Mouse (Mus musculus) hindbrain, embryonic 15.5 days (tissue): ENCODE data around the gene Tmem200a. TPM values are rescaled to one million over a fixed set of nuclear protein-coding genes. Genes with fewer than 3 reads are reported as not detected.

Experiments
- ATAC-seq: fragments of 200-750 bp; cut with Nextera tagmentation; 2 replicates; pipeline ENCODE4 v1.8.0; 2017; ENCODE audit warnings: low read depth, moderate number of reproducible peaks, moderate TSS enrichment; ENCODE audit not compliant: low FRiP score
- H3K27ac ChIP-seq: fragments of 300-500 bp; sonication (generic); replicated peaks from 2 replicates; pipeline ENCODE4 v1.5.1; 2015; ENCODE audit warnings: mild to moderate bottlenecking, inconsistent platforms
- H3K27me3 ChIP-seq: fragments of 300-500 bp; sonication (generic); 2 replicates; pipeline ENCODE4 v1.6.1; 2015; ENCODE audit warnings: control low read depth, inconsistent platforms
- H3K36me3 ChIP-seq: fragments of 300-500 bp; sonication (generic); 2 replicates; pipeline ENCODE4 v1.6.1; 2015; ENCODE audit warnings: control low read depth, inconsistent platforms
- H3K4me1 ChIP-seq: fragments of 300-500 bp; sonication (generic); replicated peaks from 2 replicates; pipeline ENCODE4 v1.6.1; 2015; ENCODE audit warnings: control low read depth, inconsistent platforms
- H3K4me2 ChIP-seq: fragments of 300-500 bp; sonication (generic); 2 replicates; pipeline ENCODE4 v1.6.1; 2015; ENCODE audit warnings: moderate library complexity, mild to moderate bottlenecking, inconsistent platforms
- H3K4me3 ChIP-seq: fragments of 300-500 bp; sonication (generic); 2 replicates; pipeline ENCODE4 v1.5.1; 2015; ENCODE audit warnings: mild to moderate bottlenecking, inconsistent platforms
- H3K9ac ChIP-seq: fragments of 300-500 bp; sonication (generic); 2 replicates; pipeline ENCODE4 v1.6.1; 2015; ENCODE audit warnings: inconsistent platforms
- H3K9me3 ChIP-seq: fragments of 300-500 bp; sonication (generic); 2 replicates; pipeline ENCODE4 v1.6.1; 2016; ENCODE audit warnings: control low read depth, inconsistent platforms
- WGBS: fragments of 180-500 bp; shearing (Covaris S2); methylation state at CpG from one replicate; pipeline ENCODE4 v1.1.7; 2015; 5-methylcytosine and 5-hydroxymethylcytosine counted together
- polyA plus RNA-seq: library from polyadenylated mRNA; unstranded; fragments of >200 nt; fragmentation: Nextera tagmentation; extraction: Ambion mirVana; gene quantifications from 2 replicates; pipeline ENCODE4 v1.2.1, GENCODE M21; 2015

Gene Tmem200a
- polyA plus RNA-seq, 1 experiment from 2014 or later: 28.2 TPM

DNA sequence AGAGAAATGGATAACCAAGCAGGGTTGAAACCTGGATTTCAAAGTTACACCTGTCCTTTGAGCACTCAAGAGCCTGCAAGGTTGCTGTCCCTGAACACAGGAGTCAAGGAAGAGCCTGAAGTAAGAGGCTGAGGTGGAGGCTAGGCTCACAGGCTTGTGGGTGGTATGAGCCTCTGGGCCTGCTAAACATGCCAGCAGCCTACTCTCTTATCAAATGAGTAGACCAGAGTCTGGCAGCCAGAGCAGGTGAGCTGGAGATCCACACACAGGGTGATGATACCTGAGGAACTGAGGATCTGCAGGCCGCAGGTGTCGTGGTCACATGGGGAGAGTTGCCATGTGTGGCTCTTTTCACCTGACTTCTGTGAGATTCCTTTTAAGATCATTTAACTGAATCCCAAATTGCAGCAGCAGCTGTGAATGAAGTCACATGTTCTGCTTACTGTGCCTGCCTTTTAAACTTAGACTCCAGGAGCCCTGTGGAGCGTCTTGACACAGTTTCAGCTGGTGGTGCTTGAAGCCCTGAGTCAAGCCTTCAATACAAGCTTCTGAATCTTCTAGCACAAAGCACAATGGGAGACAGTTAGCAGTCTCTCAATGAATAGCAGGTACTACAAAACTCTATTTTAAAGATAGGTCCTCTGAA is 19.1 kb downstream of the Tmem200a start:
- Histone ChIP-seq H3K4me3 (no peak overlapping the region), H3K36me3 (no peaks in the 10 kb centered on the region; the same call in 1 of the 2 replicates), H3K27me3 (no peaks in the 10 kb centered on the region), H3K4me2 (no peak overlapping the region), H3K9ac (no peak overlapping the region), H3K9me3 (no peaks in the 10 kb centered on the region), H3K27ac (no peak overlapping the region), H3K4me1 (no peaks in the 10 kb centered on the region)
- ATAC-seq: no peak
- WGBS: 83% methylated on average over 3 of the region's 3 CpGs

GRCm38 (mm10) chr10:26051177-26051576 is 27.7 kb downstream of the Tmem200a start:
- no peak overlapping the region for H3K4me3 ChIP-seq
- no peak for ATAC-seq
- no peaks in the 10 kb centered on the region for H3K27me3 ChIP-seq
- H3K4me2 ChIP-seq: no peak overlapping the region
- H3K27ac ChIP-seq: no peak overlapping the region
- no peaks in the 10 kb centered on the region; the same call in 1 of the 2 replicates for H3K9me3 ChIP-seq
- H3K4me1 ChIP-seq: no peaks in the 10 kb centered on the region
- WGBS: 95% methylated on average over 2 of the region's 2 CpGs
- no peaks in the 10 kb centered on the region for H3K36me3 ChIP-seq
- no peak overlapping the region for H3K9ac ChIP-seq

- H3K36me3 ChIP-seq: no peaks in the 10 kb centered on the region
- H3K4me3 ChIP-seq: no peak overlapping the region
- H3K9ac ChIP-seq: no peak overlapping the region
- H3K4me2 ChIP-seq: no peak overlapping the region
- H3K4me1 ChIP-seq: no peaks in the 10 kb centered on the region
- peak; percentile 23; the same call in 1 of the 2 replicates for ATAC-seq
- no peaks in the 10 kb centered on the region for H3K9me3 ChIP-seq
- no peaks in the 10 kb centered on the region for H3K27me3 ChIP-seq
- H3K27ac ChIP-seq: no peak overlapping the region
- 78% methylated on average over 5 of the region's 5 CpGs for WGBS
These were observed 43.9 kb downstream of the Tmem200a start for GRCm38 (mm10) chr10:26034931-26035330.

DNA sequence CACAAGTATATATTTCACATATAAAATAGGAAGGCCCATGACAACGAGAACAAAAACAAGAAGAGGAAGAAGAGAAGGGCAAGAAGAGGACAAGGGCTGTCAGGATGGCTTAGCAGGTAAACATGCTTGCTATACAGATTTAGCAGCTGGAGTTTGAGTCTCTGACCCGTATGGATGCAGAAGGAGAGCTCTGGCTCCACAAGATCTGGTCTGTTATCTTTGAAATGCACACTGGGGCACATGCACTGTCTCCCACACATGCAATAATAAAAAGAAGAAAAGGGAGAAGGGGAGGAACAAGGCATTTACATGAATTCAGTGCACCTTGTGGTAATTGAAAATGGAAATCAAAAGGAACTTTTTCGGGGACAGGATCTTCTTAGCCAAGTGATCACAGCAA is 60.1 kb downstream of the Tmem200a start:
- Histone ChIP-seq H3K4me1 (no peaks in the 10 kb centered on the region), H3K4me3 (no peak overlapping the region), H3K27ac (no peak overlapping the region), H3K36me3 (no peaks in the 10 kb centered on the region), H3K27me3 (no peaks in the 10 kb centered on the region), H3K9ac (no peak overlapping the region), H3K4me2 (no peak overlapping the region), H3K9me3 (no peaks in the 10 kb centered on the region)
- no peak for ATAC-seq
- 76% methylated on average over 3 of the region's 3 CpGs for WGBS

- no peak overlapping the region for H3K4me2 ChIP-seq
- H3K4me3 ChIP-seq: no peak overlapping the region
- 67% methylated on average over 1 of the region's 1 CpGs for WGBS
- no peaks in the 10 kb centered on the region for H3K36me3 ChIP-seq
- no peak overlapping the region for H3K9ac ChIP-seq
- H3K4me1 ChIP-seq: no peaks in the 10 kb centered on the region
- H3K27ac ChIP-seq: no peak overlapping the region
- no peaks in the 10 kb centered on the region for H3K9me3 ChIP-seq
- ATAC-seq: no peak
- H3K27me3 ChIP-seq: no peaks in the 10 kb centered on the region
These were observed 64.6 kb downstream of the Tmem200a start for GRCm38 (mm10) chr10:26014298-26014697.

- Histone ChIP-seq H3K36me3 (no peaks in the 10 kb centered on the region), H3K27ac (no peak overlapping the region), H3K9me3 (no peaks in the 10 kb centered on the region), H3K27me3 (no peaks in the 10 kb centered on the region), H3K4me3 (no peak overlapping the region), H3K4me1 (0 out of 2 replicates have a peak, but pooled peaks cover 5% of the 10 kb centered on the region), H3K9ac (no peak overlapping the region), H3K4me2 (no peak overlapping the region)
- 59% methylated on average over 5 of the region's 5 CpGs for WGBS
- ATAC-seq: no peak
These were observed 69.9 kb downstream of the Tmem200a start for GRCm38 (mm10) chr10:26008948-26009347.

- 92% methylated on average over 6 of the region's 6 CpGs for WGBS
These were observed 73.4 kb downstream of the Tmem200a start for GRCm38 (mm10) chr10:26005471-26005870.

GRCm38 (mm10) chr10:26000893-26001292 is 78.0 kb downstream of the Tmem200a start:
- H3K4me2 ChIP-seq: no peak overlapping the region
- WGBS: 95% methylated on average over 2 of the region's 2 CpGs
- no peak for ATAC-seq
- H3K9ac ChIP-seq: no peak overlapping the region
- H3K27me3 ChIP-seq: no peaks in the 10 kb centered on the region
- H3K36me3 ChIP-seq: no peaks in the 10 kb centered on the region
- no peak overlapping the region for H3K27ac ChIP-seq
- H3K9me3 ChIP-seq: no peaks in the 10 kb centered on the region
- no peaks in the 10 kb centered on the region for H3K4me1 ChIP-seq
- no peak overlapping the region for H3K4me3 ChIP-seq

More at GRCm38 (mm10) chr10:26005471-26005870, 73.4 kb downstream of the Tmem200a start:
- ATAC-seq: no peak
- no peaks in the 10 kb centered on the region for H3K9me3 ChIP-seq
- H3K9ac ChIP-seq: no peak overlapping the region
- no peaks in the 10 kb centered on the region for H3K36me3 ChIP-seq
- no peak overlapping the region for H3K27ac ChIP-seq
- H3K4me2 ChIP-seq: no peak overlapping the region
- 0 out of 2 replicates have a peak, but pooled peaks cover 5% of the 10 kb centered on the region for H3K4me1 ChIP-seq
- no peak overlapping the region for H3K4me3 ChIP-seq
- no peaks in the 10 kb centered on the region for H3K27me3 ChIP-seq

GRCm38 (mm10) chr10:25999291-25999930 is 79.4 kb downstream of the Tmem200a start:
- Histone ChIP-seq H3K4me2 (no peak overlapping the region), H3K36me3 (no peaks in the 10 kb centered on the region), H3K9ac (no peak overlapping the region), H3K4me1 (no peaks in the 10 kb centered on the region), H3K27me3 (no peaks in the 10 kb centered on the region), H3K4me3 (no peak overlapping the region), H3K9me3 (no peaks in the 10 kb centered on the region), H3K27ac (no peak overlapping the region)
- no peak; the same call in 1 of the 2 replicates for ATAC-seq
- WGBS: 70% methylated on average over 5 of the region's 5 CpGs

GRCm38 (mm10) chr10:25984056-25984455 is 94.8 kb downstream of the Tmem200a start:
- WGBS: 52% methylated on average over 2 of the region's 2 CpGs
- Histone ChIP-seq H3K9me3 (no peaks in the 10 kb centered on the region), H3K27me3 (no peaks in the 10 kb centered on the region), H3K4me2 (no peak overlapping the region), H3K4me3 (no peak overlapping the region), H3K4me1 (no peaks in the 10 kb centered on the region), H3K36me3 (no peaks in the 10 kb centered on the region), H3K27ac (no peak overlapping the region), H3K9ac (no peak overlapping the region)
- ATAC-seq: no peak

DNA sequence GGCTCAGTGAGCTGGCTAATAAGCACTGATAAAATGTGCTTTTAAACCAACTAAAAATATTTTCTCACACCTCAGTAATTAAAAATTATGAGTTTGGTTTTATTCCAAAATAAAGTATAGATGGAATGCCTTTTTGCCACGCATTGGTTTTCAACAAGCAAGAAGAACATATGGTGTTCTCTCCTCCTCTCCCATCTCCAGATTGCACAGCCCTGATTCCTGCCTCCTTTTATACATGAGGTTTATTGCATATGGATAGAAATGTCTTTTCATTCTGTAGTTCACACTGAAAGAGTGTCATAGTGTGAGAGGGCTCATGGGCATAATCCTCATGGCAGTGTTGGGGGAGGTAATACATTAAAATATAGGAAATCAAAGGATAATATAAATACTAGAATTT is 96.2 kb downstream of the Tmem200a start:
- no peak overlapping the region for H3K4me2 ChIP-seq
- H3K27ac ChIP-seq: no peak overlapping the region
- H3K36me3 ChIP-seq: no peaks in the 10 kb centered on the region
- no peaks in the 10 kb centered on the region for H3K4me1 ChIP-seq
- no peaks in the 10 kb centered on the region for H3K27me3 ChIP-seq
- WGBS: 86% methylated on average over 1 of the region's 1 CpGs
- H3K4me3 ChIP-seq: no peak overlapping the region
- ATAC-seq: no peak
- H3K9me3 ChIP-seq: no peaks in the 10 kb centered on the region
- H3K9ac ChIP-seq: no peak overlapping the region

GRCm38 (mm10) chr10:25962863-25963262 is 116.0 kb downstream of the Tmem200a start:
- H3K4me2 ChIP-seq: no peak overlapping the region
- no peak overlapping the region for H3K4me3 ChIP-seq
- WGBS: 56% methylated on average over 4 of the region's 4 CpGs
- H3K27ac ChIP-seq: no peak overlapping the region
- ATAC-seq: no peak
- H3K9me3 ChIP-seq: no peaks in the 10 kb centered on the region
- no peaks in the 10 kb centered on the region for H3K36me3 ChIP-seq
- H3K27me3 ChIP-seq: no peaks in the 10 kb centered on the region
- H3K4me1 ChIP-seq: no peaks in the 10 kb centered on the region
- H3K9ac ChIP-seq: no peak overlapping the region
